In the genomic region with DNA sequence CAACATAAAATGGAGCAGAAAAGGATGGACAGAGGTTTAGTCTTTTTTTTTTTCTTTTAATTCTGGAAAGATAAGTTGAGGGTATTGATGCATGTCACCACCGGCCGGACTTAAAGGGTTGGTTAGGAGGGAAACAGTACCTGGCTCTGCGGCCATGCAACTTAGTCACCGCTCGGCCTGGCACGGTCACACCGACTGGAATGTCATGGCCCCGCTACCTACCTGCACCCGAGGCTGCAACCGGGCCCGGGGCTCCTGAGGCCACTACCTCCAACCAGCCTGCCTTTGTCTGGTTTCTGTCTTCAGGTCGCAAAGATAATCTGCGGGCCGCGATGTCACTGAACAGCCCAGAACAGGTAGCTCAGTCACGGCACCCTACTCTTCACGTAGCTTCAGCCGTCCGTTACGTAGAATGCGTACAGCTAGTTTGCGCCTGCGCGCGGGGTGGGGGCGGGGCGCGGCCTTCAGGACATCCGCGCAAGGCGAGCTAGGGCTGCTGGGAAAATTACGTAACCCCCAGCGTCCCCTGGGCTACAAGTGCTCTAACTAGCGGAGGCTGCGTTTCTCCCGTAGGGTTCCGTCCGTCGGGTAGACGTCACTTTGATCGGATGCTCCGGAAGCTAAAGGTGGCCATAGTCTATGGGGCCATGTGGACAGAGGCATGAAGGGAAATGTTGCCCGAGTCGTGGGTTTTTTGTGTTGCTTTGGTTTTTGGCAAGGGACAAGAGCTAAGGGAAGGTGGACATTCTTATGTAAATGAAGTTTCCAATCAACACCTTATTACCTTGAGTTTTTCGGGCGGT, we compare ENCODE assay signal across 8 mouse cellular contexts. TPM values are rescaled to one million over a fixed set of nuclear protein-coding genes. Genes with fewer than 3 reads are reported as not detected.
DNase-seq lines count a peak whose midpoint lies in the region; ATAC-seq lines count a peak whose summit lies in the region.

A gene (minus strand): TSS at position 418 of the 803 bp plus-strand sequence.

- peak within 1 kb of the TSS; percentile 79 for H3K4me3 ChIP-seq in hindbrain, embryonic 15.5 days

- ATAC-seq in hindbrain, embryonic 15.5 days (ENCODE audit: low FRiP score, low read depth), result peak; percentile 99

- H3K9ac ChIP-seq in hindbrain, embryonic 15.5 days, result peak within 1 kb of the TSS; percentile 97

- peak; percentile 98 for DNase-seq in WW6 (ENCODE audit: low read depth, low spot score)
- DNase-seq in cerebellum, postnatal 36 days, result peak; percentile 96 to 97
- peak; percentile 95 to 97 for DNase-seq in frontal cortex, postnatal 36 days (ENCODE audit: low spot score in 2 of 2)
- DNase-seq in left cerebral cortex, adult 11 months (ENCODE audit: low spot score), result peak; percentile 97
- DNase-seq in lung, postnatal 4 days, result peak; percentile 95 to 98
- DNase-seq in right cerebral cortex, adult 2 months (ENCODE audit: low spot score in 2 of 2), result peak; percentile 95 to 97
- peak; percentile 95 for DNase-seq in urinary bladder, postnatal 14 days (ENCODE audit: low spot score)

- under 1% methylated on average over 46 of the region's 46 CpGs for WGBS in hindbrain, embryonic 15.5 days

- H3K27me3 ChIP-seq in hindbrain, embryonic 15.5 days, result no peaks in the 10 kb centered on the region

- peaks cover 51% of the 10 kb centered on the region for H3K4me1 ChIP-seq in hindbrain, embryonic 15.5 days (replicated peaks)

- peak within 1 kb of the TSS; percentile 66 for H3K4me2 ChIP-seq in hindbrain, embryonic 15.5 days

- peak within 1 kb of the TSS; percentile 99 for H3K27ac ChIP-seq in hindbrain, embryonic 15.5 days (replicated peaks)

- H3K9me3 ChIP-seq in hindbrain, embryonic 15.5 days, result no peaks in the 10 kb centered on the region

- peaks cover 20% of the 10 kb centered on the region for H3K36me3 ChIP-seq in hindbrain, embryonic 15.5 days

RNA-seq across cellular contexts. Expression of the gene that starts here (rescaled TPM):
- 94.5 and 101 TPM in 2 replicates for polyA plus RNA-seq in hindbrain, embryonic 15.5 days (2015; fragmentation: Nextera tagmentation; extraction: Ambion mirVana)

Comparison
In these comparisons a context has a peak if more than half of its experiments do, and no peak if none do; other contexts are left out.
1. Peak in every context shown above with its lines: DNase-seq, ATAC-seq, H3K4me3 ChIP-seq and H3K27ac ChIP-seq.